Mouse (Mus musculus) layer of hippocampus, postnatal 10 days (tissue): ENCODE measurements around the gene 1700001J03Rik. TPM values are rescaled to one million over a fixed set of nuclear protein-coding genes. Genes with fewer than 3 reads are reported as not detected.
A peak's percentile ranks its signal among the peaks of the same experiment; 100 is the strongest.
"Not testable (repeated sequence)": the region's sequence is repeated elsewhere in the genome, so short reads cannot be mapped to it uniquely, and the experiment has no call there.

Experiments
- DNase-seq, 2 experiments: peaks; one replicate each; pipeline ENCODE4 v3.0.0; 2021; ENCODE audit warnings: low spot score in 2 of 2
- total RNA-seq, 2 experiments: library from RNA; stranded (reverse); gene quantifications; 2 replicates each; pipeline ENCODE4 v1.2.3; 2021

Gene 1700001J03Rik
- total RNA-seq, 2 experiments from 2014 or later, result 1.1 TPM

DNA sequence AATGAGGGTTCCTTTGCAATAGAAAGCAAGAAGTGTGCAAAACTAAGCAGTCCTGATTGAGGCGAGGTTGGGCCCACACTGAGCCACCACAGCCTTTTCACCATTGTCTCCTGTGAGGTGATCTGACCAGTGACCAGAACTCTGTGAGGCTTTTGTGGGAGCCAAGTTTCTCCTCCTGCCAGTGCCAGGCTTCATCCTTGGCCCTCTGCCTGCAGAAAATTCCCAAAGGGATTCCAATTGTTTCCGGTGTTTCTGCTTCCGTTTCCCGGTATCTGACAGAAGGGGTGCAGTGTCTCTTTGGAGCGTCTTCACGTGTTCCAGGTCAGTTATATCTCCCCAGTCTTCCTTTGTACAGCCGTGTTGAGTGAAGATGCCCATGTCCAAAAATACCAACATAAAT lies 3.6 kb upstream of the 1700001J03Rik start:
- no peak for DNase-seq

DNA sequence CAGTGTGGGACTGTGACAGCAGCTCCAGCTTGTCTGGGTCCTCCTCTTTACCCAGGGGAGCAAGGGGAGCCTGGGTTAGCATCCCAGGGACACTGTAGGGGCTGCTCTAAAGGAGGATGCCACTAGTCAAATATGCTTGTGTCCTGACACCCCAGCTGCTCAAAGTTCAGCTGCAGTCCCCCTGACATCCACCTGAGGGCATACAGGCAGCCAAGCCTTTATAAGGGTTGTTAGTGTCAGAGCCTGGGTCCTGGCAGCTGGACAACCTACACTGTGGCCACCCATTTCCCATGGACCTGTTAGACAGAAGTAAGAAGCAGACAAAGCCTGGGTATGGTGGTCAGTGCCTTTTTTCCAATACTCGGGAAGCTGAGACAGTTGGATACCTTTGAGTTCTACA lies 3.0 kb upstream of the 1700001J03Rik start:
- no peak for DNase-seq

DNA sequence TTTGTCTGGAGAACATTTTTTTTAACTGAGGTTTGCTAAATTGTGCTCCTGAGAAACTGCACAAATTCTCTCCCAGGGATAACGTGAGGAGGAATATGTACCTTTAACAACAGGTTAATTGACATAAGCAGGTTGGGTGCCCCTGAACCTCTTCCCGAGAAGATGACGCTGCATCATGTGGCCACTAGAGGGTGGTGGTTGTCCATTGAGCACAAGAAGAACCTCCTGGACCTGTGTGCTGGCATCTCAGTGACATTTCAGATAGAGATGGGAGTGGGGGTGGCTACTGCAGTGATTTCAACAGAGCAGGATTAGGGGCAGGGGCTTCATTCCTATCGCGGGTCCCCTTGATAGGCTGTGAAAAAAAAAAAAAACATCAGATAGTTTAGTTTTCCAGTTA lies 2.3 kb upstream of the 1700001J03Rik start:
- peak; percentile 64 to 72 for DNase-seq

DNA sequence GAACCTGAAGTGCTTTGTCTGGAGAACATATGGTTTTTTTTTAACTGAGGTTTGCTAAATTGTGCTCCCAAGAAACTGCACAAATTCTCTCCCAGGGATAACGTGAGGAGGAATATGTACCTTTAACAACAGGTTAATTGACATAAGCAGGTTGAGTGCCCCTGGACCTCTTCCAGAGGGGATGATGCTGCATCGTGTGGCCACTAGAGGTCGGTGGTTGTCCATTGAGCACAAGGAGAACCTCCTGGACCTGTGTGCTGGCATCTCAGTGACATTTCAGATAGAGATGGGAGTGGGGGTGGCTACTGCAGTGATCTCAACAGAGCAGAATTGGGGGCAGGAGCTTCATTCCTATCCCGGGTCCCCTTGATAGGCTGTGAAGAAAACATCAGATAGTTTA lies 12.4 kb downstream of the 1700001J03Rik start:
- DNase-seq, result not testable (repeated sequence)

DNA sequence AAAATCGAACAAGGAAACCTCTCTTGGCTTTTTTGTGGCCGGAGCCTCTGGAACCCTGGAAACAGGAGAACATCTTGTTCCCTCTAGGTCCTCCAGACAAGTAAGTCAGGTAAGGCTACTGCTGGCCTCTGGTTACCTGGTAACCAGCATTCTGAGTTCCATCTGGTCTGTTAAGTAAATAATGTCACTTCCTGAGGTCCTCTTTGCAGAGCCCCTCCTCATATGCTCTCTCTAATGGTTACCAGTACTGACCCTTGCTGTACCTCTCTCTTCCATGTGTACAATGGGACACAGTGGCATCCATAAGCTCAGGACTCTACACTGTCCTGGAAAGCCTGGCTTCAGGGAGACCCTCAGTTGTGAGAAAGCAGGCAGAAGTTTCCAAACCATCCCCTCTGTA lies 14.5 kb downstream of the 1700001J03Rik start, which contains the start of gene Gm6309:
Gene Gm6309 (minus strand): TSS at position 101 of the 400 bp plus-strand sequence.
- DNase-seq, result not testable (repeated sequence)

DNA sequence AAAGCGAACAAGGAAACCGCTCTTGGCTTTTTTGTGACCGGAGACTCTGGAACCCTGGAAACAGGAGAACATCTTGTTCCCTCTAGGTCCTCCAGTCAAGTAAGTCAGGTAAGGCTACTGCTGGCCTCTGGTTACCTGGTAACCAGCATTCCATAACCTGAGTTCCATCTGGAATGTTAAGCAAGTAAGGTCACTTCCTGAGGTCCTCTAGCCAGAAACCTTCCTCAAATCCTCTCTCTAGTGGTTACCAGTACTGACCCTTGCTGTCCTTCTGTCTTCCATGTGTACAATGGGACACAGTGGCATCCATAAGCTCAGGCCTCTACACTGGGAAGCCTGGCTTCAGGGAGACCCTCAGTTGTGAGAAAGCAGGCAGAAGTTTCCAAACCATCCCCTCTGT lies 24.7 kb downstream of the 1700001J03Rik start, which contains the start of gene Gm5565:
Gene Gm5565 (minus strand): TSS at position 101 of the 400 bp plus-strand sequence.
- DNase-seq, result not testable (repeated sequence)

DNA sequence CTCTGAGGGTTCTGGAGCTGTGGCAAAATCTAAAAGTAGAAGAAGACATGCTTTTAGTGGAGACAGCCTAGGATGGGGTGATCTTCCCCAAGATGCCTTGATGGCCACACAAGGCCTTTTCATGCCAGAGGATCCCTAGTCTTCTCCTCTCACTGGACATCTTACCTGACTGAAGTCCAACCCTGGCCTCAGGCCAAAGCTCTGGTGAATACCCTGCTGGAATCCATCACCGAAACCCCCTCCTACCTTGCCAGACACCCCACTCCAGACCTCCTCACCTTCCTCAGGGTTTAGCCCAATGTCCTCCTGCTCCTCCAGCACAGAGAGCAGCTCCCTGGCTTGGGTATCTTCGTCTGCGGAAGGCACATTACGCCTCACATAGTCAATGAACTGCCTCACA lies 26.8 kb downstream of the 1700001J03Rik start:
- DNase-seq, result not testable (repeated sequence)

DNA sequence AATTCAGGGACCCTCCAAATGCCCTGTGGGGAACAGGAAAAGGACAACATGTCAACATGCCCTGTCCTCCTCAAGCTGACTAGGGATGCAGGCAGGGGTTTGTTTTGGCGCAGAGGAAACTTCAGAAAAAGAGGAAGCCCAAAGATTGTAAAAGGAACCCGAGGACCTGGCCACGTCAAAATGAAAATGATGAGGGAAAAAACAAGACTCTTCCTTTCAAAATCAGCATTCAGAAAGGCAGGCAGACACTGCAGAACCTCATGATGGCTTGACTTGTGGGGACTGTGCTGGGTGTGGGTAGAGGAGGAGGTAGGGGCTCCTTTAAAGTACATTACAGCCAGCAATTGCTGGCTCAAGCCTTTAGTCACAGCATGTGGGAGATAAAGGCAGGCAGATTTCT lies 34.6 kb downstream of the 1700001J03Rik start:
- no peak for DNase-seq

DNA sequence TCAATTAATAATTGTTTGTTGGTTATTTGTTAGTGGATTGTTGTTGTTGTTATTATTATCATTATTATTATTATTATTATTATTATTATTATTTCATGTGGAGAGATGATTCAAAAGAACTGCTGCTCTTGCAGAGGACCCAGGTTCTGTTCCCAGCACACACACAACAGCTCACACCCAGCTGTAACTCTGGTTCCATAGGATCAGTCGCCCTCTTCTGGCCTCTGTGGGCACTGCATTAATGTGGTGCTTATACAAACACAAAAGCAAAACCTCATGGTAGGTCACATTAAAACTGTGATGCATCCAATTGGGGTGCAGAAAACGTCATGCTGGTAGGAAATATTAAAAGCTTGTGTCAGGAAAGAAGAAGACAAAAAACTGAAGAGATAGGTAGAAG lies 37.2 kb downstream of the 1700001J03Rik start:
- DNase-seq, result no peak

Other genes starting within 250 kb of the 1700001J03Rik start
- not detected for gene Cyp3a25, start 175.7 kb downstream of the 1700001J03Rik start, total RNA-seq
- not detected for gene Cyp3a59, start 106.0 kb downstream of the 1700001J03Rik start, total RNA-seq
- not detected for gene Gm5565, start 24.8 kb downstream of the 1700001J03Rik start, total RNA-seq
- not detected for gene Gm6309, start 14.6 kb downstream of the 1700001J03Rik start, total RNA-seq
- gene Rnf6, start 36.3 kb upstream of the 1700001J03Rik start, total RNA-seq, result 10 to 100 TPM; 42.1 to 45.4 TPM
- 10 to 100 TPM; 55.0 to 56.3 TPM for gene Cdk8, start 45.9 kb upstream of the 1700001J03Rik start, total RNA-seq
- gene Wasf3, start 199.7 kb upstream of the 1700001J03Rik start, total RNA-seq, result 10 to 100 TPM; 77.3 to 85.9 TPM